ENCODE assay signal across 8 mouse cellular contexts in the genomic region with DNA sequence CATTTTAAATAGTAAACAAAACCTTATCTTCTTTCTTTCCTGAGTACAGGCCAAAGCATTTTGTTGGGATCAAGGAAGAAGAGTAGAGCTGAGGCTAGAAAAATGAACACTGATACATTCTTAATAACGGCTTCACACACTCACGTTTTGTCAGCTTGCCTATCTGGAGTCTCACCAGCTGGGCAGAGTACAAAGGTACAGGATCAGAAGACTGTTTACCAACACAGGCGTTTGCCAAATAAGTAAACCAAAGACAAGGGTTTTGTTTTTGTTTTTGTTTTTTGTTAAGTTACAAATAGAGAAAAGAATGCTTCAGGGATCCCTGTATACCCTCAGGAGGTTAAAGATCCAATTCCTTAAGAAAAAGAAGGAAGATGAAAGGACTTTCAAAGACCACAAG. TPM values are rescaled to one million over a fixed set of nuclear protein-coding genes. Genes with fewer than 3 reads are reported as not detected.
DNase-seq lines count a peak whose midpoint lies in the region; ATAC-seq and TF ChIP-seq lines count a peak whose summit lies in the region.
"Had no signal": no experiment of that assay in that cellular context is flagged by ENCODE, and none has a peak within 500 bp of the region (broad histone marks: within the 10 kb centered on the region; RNA-seq: fewer than 3 reads in every experiment).

No protein-coding gene starts in this region.

- intact Hi-C loops in gastrocnemius, postnatal 36 days (cut with DNase I), result loop anchor here (5.0 to 10.0 kb wide), 3 partner anchors 51 to 131 kb away; a partner anchor contains a TSS

- H3K4me3 ChIP-seq in lung, embryonic 16.5 days (ENCODE audit: low read length), result peak overlapping the region; percentile 68
- H3K4me3 ChIP-seq in forebrain, embryonic 16.5 days (replicated peaks; ENCODE audit: low read length), result peak overlapping the region; percentile 96
- peak overlapping the region; percentile 82 for H3K4me3 ChIP-seq in liver, embryonic 12.5 days
- peak overlapping the region; percentile 78 for H3K4me3 ChIP-seq in stomach, postnatal 0 days (ENCODE audit: low read depth, low read length)

- no peak for DNase-seq in lung, postnatal 14 days
- no peak for DNase-seq in stomach, postnatal 0 days (ENCODE audit: low spot score)
- DNase-seq in gastrocnemius, postnatal 36 days, result no peak
- no peak for DNase-seq in frontal cortex, postnatal 25 days (ENCODE audit: low spot score in 2 of 2)
- DNase-seq: thymus, adult 18-20 months had no signal

- no peaks in the 10 kb centered on the region for H3K27me3 ChIP-seq in lung, embryonic 16.5 days (ENCODE audit: control insufficient read depth, insufficient read depth, low read depth, low read length)
- no peaks in the 10 kb centered on the region for H3K27me3 ChIP-seq in forebrain, embryonic 16.5 days (replicated peaks; ENCODE audit: control insufficient read depth, insufficient read depth, low read length)
- no peaks in the 10 kb centered on the region for H3K27me3 ChIP-seq in liver, embryonic 12.5 days (replicated peaks)
- H3K27me3 ChIP-seq in stomach, postnatal 0 days (ENCODE audit: control insufficient read depth, insufficient read depth, low read length), result no peaks in the 10 kb centered on the region

- H3K4me2 ChIP-seq in lung, embryonic 16.5 days (ENCODE audit: low read depth, low read length), result peak overlapping the region; percentile 76
- peak overlapping the region; percentile 80 for H3K4me2 ChIP-seq in forebrain, embryonic 16.5 days (ENCODE audit: low read length)
- H3K4me2 ChIP-seq in liver, embryonic 12.5 days, result peak overlapping the region; percentile 80
- peak overlapping the region; percentile 72 for H3K4me2 ChIP-seq in stomach, postnatal 0 days (replicated peaks; ENCODE audit: low read depth)

- TF ChIP-seq EP300 in stomach, postnatal 0 days (optimal IDR thresholded peaks at IDR 0.05), result no peak

- no peak for TF ChIP-seq CTCF in stomach, postnatal 0 days (IDR thresholded peaks at IDR 0.05; ENCODE audit: low read depth)

- H3K27ac ChIP-seq in lung, embryonic 16.5 days (ENCODE audit: low read length), result no peak overlapping the region
- no peak overlapping the region for H3K27ac ChIP-seq in forebrain, embryonic 16.5 days (ENCODE audit: low read length)
- H3K27ac ChIP-seq in liver, embryonic 12.5 days, result peak overlapping the region; percentile 82; the same call in 1 of the 2 replicates
- no peak overlapping the region for H3K27ac ChIP-seq in stomach, postnatal 0 days (replicated peaks)

- no peak for ATAC-seq in lung, embryonic 16.5 days (ENCODE audit: low read depth)
- no peak for ATAC-seq in forebrain, embryonic 16.5 days
- ATAC-seq in liver, embryonic 12.5 days, result no peak
- no peak for ATAC-seq in stomach, postnatal 0 days (ENCODE audit: low FRiP score, low TSS enrichment)

- peaks cover 7% of the 10 kb centered on the region for H3K36me3 ChIP-seq in lung, embryonic 16.5 days (ENCODE audit: control insufficient read depth, insufficient read depth, low read length)
- 0 out of 2 replicates have a peak, but pooled peaks cover 9% of the 10 kb centered on the region for H3K36me3 ChIP-seq in forebrain, embryonic 16.5 days (ENCODE audit: control insufficient read depth, insufficient read depth)
- H3K36me3 ChIP-seq in liver, embryonic 12.5 days, result peaks cover 31% of the 10 kb centered on the region
- H3K36me3 ChIP-seq in stomach, postnatal 0 days (ENCODE audit: control insufficient read depth, insufficient read depth, low read length), result 0 out of 2 replicates have a peak, but pooled peaks cover 3% of the 10 kb centered on the region

- peak overlapping the region; percentile 79 for H3K9ac ChIP-seq in lung, embryonic 16.5 days (ENCODE audit: low read length)
- H3K9ac ChIP-seq in forebrain, embryonic 16.5 days (replicated peaks; ENCODE audit: low read depth, low read length), result peak overlapping the region; percentile 88; the same call in 1 of the 2 replicates
- H3K9ac ChIP-seq in liver, embryonic 12.5 days, result peak overlapping the region; percentile 84
- H3K9ac ChIP-seq in stomach, postnatal 0 days (ENCODE audit: low read length), result no peak overlapping the region

- 62% methylated on average over 3 of the region's 3 CpGs for WGBS in lung, embryonic 16.5 days
- 75% methylated on average over 3 of the region's 3 CpGs for WGBS in forebrain, embryonic 16.5 days
- 66% methylated on average over 3 of the region's 3 CpGs for WGBS in liver, embryonic 12.5 days (ENCODE audit: insufficient replicate concordance)
- WGBS in stomach, postnatal 0 days, result 52% methylated on average over 3 of the region's 3 CpGs

- H3K9me3 ChIP-seq in lung, embryonic 16.5 days (ENCODE audit: control insufficient read depth, low read length), result no peaks in the 10 kb centered on the region
- no peaks in the 10 kb centered on the region for H3K9me3 ChIP-seq in forebrain, embryonic 16.5 days (ENCODE audit: control insufficient read depth, low read length)
- H3K9me3 ChIP-seq in liver, embryonic 12.5 days (replicated peaks), result no peaks in the 10 kb centered on the region
- no peaks in the 10 kb centered on the region for H3K9me3 ChIP-seq in stomach, postnatal 0 days (ENCODE audit: control insufficient read depth, low read length)

- peaks cover 8% of the 10 kb centered on the region for H3K4me1 ChIP-seq in lung, embryonic 16.5 days (replicated peaks; ENCODE audit: control insufficient read depth, insufficient read depth, low read length)
- peaks cover 24% of the 10 kb centered on the region for H3K4me1 ChIP-seq in forebrain, embryonic 16.5 days (replicated peaks; ENCODE audit: control insufficient read depth, insufficient read depth, low read length)
- H3K4me1 ChIP-seq in liver, embryonic 12.5 days, result peaks cover 32% of the 10 kb centered on the region
- H3K4me1 ChIP-seq in stomach, postnatal 0 days (replicated peaks; ENCODE audit: control insufficient read depth, insufficient read depth), result no peaks in the 10 kb centered on the region

RNA-seq across cellular contexts. Expression of a gene that starts 1.4 kb away (rescaled TPM):
- 84.4 and 85.3 TPM in 2 replicates for polyA plus RNA-seq in lung, embryonic 16.5 days (2015; fragmentation: Nextera tagmentation; extraction: Ambion mirVana)
- polyA plus RNA-seq in forebrain, embryonic 16.5 days (2015; fragmentation: Nextera tagmentation; extraction: Ambion mirVana), result 92.6 and 93.3 TPM in 2 replicates
- 34.8 and 36.2 TPM in 2 replicates for polyA plus RNA-seq in liver, embryonic 12.5 days (2016; fragmentation: Nextera tagmentation; extraction: Ambion mirVana)
- 32.9 and 36.4 TPM in 2 replicates for polyA plus RNA-seq in stomach, postnatal 0 days (2015; fragmentation: Nextera tagmentation; extraction: Ambion mirVana)
- 10 to 100 TPM; 14.7 to 14.9 TPM for total RNA-seq in gastrocnemius, postnatal 36 days (2021)

RNA-seq across cellular contexts. Expression of a gene that starts 38.5 kb away (rescaled TPM):
- polyA plus RNA-seq in lung, embryonic 16.5 days (2015; fragmentation: Nextera tagmentation; extraction: Ambion mirVana), result 11.5 and 11.7 TPM in 2 replicates
- polyA plus RNA-seq in forebrain, embryonic 16.5 days (2015; fragmentation: Nextera tagmentation; extraction: Ambion mirVana), result 15.5 and 16.1 TPM in 2 replicates
- polyA plus RNA-seq in liver, embryonic 12.5 days (2016; fragmentation: Nextera tagmentation; extraction: Ambion mirVana), result 5.5 and 5.8 TPM in 2 replicates
- polyA plus RNA-seq in stomach, postnatal 0 days (2015; fragmentation: Nextera tagmentation; extraction: Ambion mirVana), result 4.3 and 4.6 TPM in 2 replicates
- total RNA-seq in gastrocnemius, postnatal 36 days (2021), result 1 to 10 TPM; 4.7 to 6.7 TPM

RNA-seq across cellular contexts. Expression of a gene that starts 39.7 kb away (rescaled TPM):
- 3.3 and 3.7 TPM in 2 replicates for polyA plus RNA-seq in lung, embryonic 16.5 days (2015; fragmentation: Nextera tagmentation; extraction: Ambion mirVana)
- 2.0 and 3.4 TPM in 2 replicates for polyA plus RNA-seq in forebrain, embryonic 16.5 days (2015; fragmentation: Nextera tagmentation; extraction: Ambion mirVana)
- polyA plus RNA-seq in liver, embryonic 12.5 days (2016; fragmentation: Nextera tagmentation; extraction: Ambion mirVana), result 1.6 and 2.1 TPM in 2 replicates
- polyA plus RNA-seq in stomach, postnatal 0 days (2015; fragmentation: Nextera tagmentation; extraction: Ambion mirVana), result 0.75 and 0.90 TPM in 2 replicates
- under 1 TPM; 0.20 to 0.36 TPM for total RNA-seq in gastrocnemius, postnatal 36 days (2021)

RNA-seq across cellular contexts. Expression of a gene that starts 52.4 kb away (rescaled TPM):
- 35.1 and 39.0 TPM in 2 replicates for polyA plus RNA-seq in lung, embryonic 16.5 days (2015; fragmentation: Nextera tagmentation; extraction: Ambion mirVana)
- polyA plus RNA-seq in forebrain, embryonic 16.5 days (2015; fragmentation: Nextera tagmentation; extraction: Ambion mirVana), result 16.2 and 22.1 TPM in 2 replicates
- polyA plus RNA-seq in liver, embryonic 12.5 days (2016; fragmentation: Nextera tagmentation; extraction: Ambion mirVana), result 9.1 and 10.4 TPM in 2 replicates
- polyA plus RNA-seq in stomach, postnatal 0 days (2015; fragmentation: Nextera tagmentation; extraction: Ambion mirVana), result 16.5 and 17.3 TPM in 2 replicates
- 10 to 100 TPM in 1 of 2 experiments, 1 to 10 TPM in 1; 8.8 to 11.9 TPM for total RNA-seq in gastrocnemius, postnatal 36 days (2021)

RNA-seq across cellular contexts. Expression of a gene that starts 54.5 kb away (rescaled TPM):
- not detected in 2 replicates for polyA plus RNA-seq in lung, embryonic 16.5 days (2015; fragmentation: Nextera tagmentation; extraction: Ambion mirVana)
- polyA plus RNA-seq in forebrain, embryonic 16.5 days (2015; fragmentation: Nextera tagmentation; extraction: Ambion mirVana), result not detected in 2 replicates
- not detected in 2 replicates for polyA plus RNA-seq in liver, embryonic 12.5 days (2016; fragmentation: Nextera tagmentation; extraction: Ambion mirVana)
- not detected in 2 replicates for polyA plus RNA-seq in stomach, postnatal 0 days (2015; fragmentation: Nextera tagmentation; extraction: Ambion mirVana)
- total RNA-seq in gastrocnemius, postnatal 36 days (2021), result not detected
